Mouse (Mus musculus) stomach, postnatal 0 days (tissue): ENCODE measurements at regions not wholly inside any gene's neighbourhood (a gene's known extent, or its start where the extent isn't known, plus 50 kb on each side); places are given as distances from the start of the nearest gene placed in this dataset.
A peak's percentile ranks its signal among the peaks of the same experiment; 100 is the strongest.

Source experiments
- ATAC-seq: fragments of 200-750 bp; cut with Nextera tagmentation; 2 replicates; pipeline ENCODE4 v1.8.0; 2017; ENCODE audit not compliant: low FRiP score, low TSS enrichment
- DNase-seq: peaks from one replicate; pipeline ENCODE4 v3.0.0-alpha.2; 2016; ENCODE audit warnings: low spot score
- H3K27ac ChIP-seq: fragments of 300-500 bp; sonication (generic); replicated peaks from 2 replicates; pipeline ENCODE4 v1.5.1; 2014; ENCODE audit warnings: mild to moderate bottlenecking, control low read depth
- H3K27me3 ChIP-seq: fragments of 300-500 bp; sonication (generic); 2 replicates; pipeline ENCODE4 v1.6.1; 2014; ENCODE audit warnings: low read length; ENCODE audit not compliant: control insufficient read depth, insufficient read depth
- H3K36me3 ChIP-seq: fragments of 300-500 bp; sonication (generic); 2 replicates; pipeline ENCODE4 v1.6.1; 2014; ENCODE audit warnings: low read length, mixed read lengths; ENCODE audit not compliant: control insufficient read depth, insufficient read depth
- H3K4me1 ChIP-seq: fragments of 300-500 bp; sonication (generic); replicated peaks from 2 replicates; pipeline ENCODE4 v1.6.1; 2014; ENCODE audit warnings: antibody characterized with exemption; ENCODE audit not compliant: control insufficient read depth, insufficient read depth
- H3K4me2 ChIP-seq: fragments of 300-500 bp; sonication (generic); replicated peaks from 2 replicates; pipeline ENCODE4 v1.6.1; 2014; ENCODE audit warnings: low read depth, mild to moderate bottlenecking, control low read depth, moderate library complexity
- H3K4me3 ChIP-seq: fragments of 300-500 bp; sonication (generic); 2 replicates; pipeline ENCODE4 v1.5.1; 2014; ENCODE audit warnings: low read depth, low read length, control low read depth
- H3K9ac ChIP-seq: fragments of 300-500 bp; sonication (generic); 2 replicates; pipeline ENCODE4 v1.6.1; 2014; ENCODE audit warnings: mild to moderate bottlenecking, low read length, control low read depth, mixed read lengths
- H3K9me3 ChIP-seq: fragments of 300-500 bp; sonication (generic); 2 replicates; pipeline ENCODE4 v1.6.1; 2016; ENCODE audit warnings: low read length; ENCODE audit not compliant: control insufficient read depth
- CTCF ChIP-seq: IDR thresholded peaks from 2 replicates; pipeline ENCODE4 v1.5.1; 2016; ENCODE audit warnings: antibody characterized with exemption, low read depth, mild to moderate bottlenecking, moderate library complexity
- EP300 ChIP-seq: optimal IDR thresholded peaks from 2 replicates; pipeline ENCODE3; 2016; ENCODE audit warnings: antibody characterized with exemption
- WGBS: fragments of 180-500 bp; shearing (Covaris S2); extraction: QIAGEN DNeasy Blood & Tissue Kit; methylation state at CpG from one replicate; pipeline ENCODE4 v1.1.7; 2014; 5-methylcytosine and 5-hydroxymethylcytosine counted together

- Histone ChIP-seq H3K4me3 (no peak overlapping the region), H3K4me1 (no peaks in the 10 kb centered on the region), H3K9ac (no peak overlapping the region), H3K36me3 (no peaks in the 10 kb centered on the region), H3K4me2 (no peak overlapping the region), H3K27me3 (no peaks in the 10 kb centered on the region), H3K9me3 (no peaks in the 10 kb centered on the region), H3K27ac (no peak overlapping the region)
- DNase-seq, result peak; percentile 62
- 0 out of 2 replicates have a peak, but pooled peaks have one; percentile 59 for ATAC-seq
- 32% methylated on average over 4 of the region's 4 CpGs for WGBS
- TF ChIP-seq CTCF, result peak; percentile 81
- no peak for TF ChIP-seq EP300
Observed at GRCm38 (mm10) chr1:73618551-73619170, 505.6 kb downstream of the Tns1 start.

GRCm38 (mm10) chr1:73593653-73594385 is 530.4 kb downstream of the Tns1 start:
- Histone ChIP-seq H3K9me3 (no peaks in the 10 kb centered on the region), H3K36me3 (no peaks in the 10 kb centered on the region), H3K4me3 (no peak overlapping the region), H3K9ac (no peak overlapping the region), H3K4me2 (no peak overlapping the region), H3K4me1 (peaks cover 2% of the 10 kb centered on the region), H3K27me3 (no peaks in the 10 kb centered on the region), H3K27ac (0 out of 2 replicates have a peak overlapping the region, but pooled peaks have one; percentile 40)
- WGBS, result 51% methylated on average over 9 of the region's 9 CpGs
- peak; percentile 91 for ATAC-seq
- no peak for DNase-seq
- no peak for TF ChIP-seq CTCF
- no peak for TF ChIP-seq EP300

GRCm38 (mm10) chr1:73591342-73592099 is 532.7 kb downstream of the Tns1 start:
- Histone ChIP-seq H3K4me3 (no peak overlapping the region), H3K4me2 (no peak overlapping the region), H3K4me1 (peaks cover 2% of the 10 kb centered on the region), H3K36me3 (no peaks in the 10 kb centered on the region), H3K9me3 (no peaks in the 10 kb centered on the region), H3K27ac (no peak overlapping the region), H3K27me3 (no peaks in the 10 kb centered on the region), H3K9ac (no peak overlapping the region)
- ATAC-seq (no peak), DNase-seq (no peak)
- no peak for TF ChIP-seq EP300
- no peak for TF ChIP-seq CTCF
- 63% methylated on average over 9 of the region's 9 CpGs for WGBS

- no peaks in the 10 kb centered on the region for H3K27me3 ChIP-seq
- no peaks in the 10 kb centered on the region for H3K36me3 ChIP-seq
- WGBS, result 57% methylated on average over 3 of the region's 3 CpGs
- no peak overlapping the region for H3K4me3 ChIP-seq
- no peaks in the 10 kb centered on the region for H3K4me1 ChIP-seq
- no peak overlapping the region for H3K27ac ChIP-seq
- H3K9me3 ChIP-seq, result no peaks in the 10 kb centered on the region
- no peak overlapping the region for H3K4me2 ChIP-seq
- H3K9ac ChIP-seq, result no peak overlapping the region
- TF ChIP-seq EP300 (no peak), CTCF (no peak)
- ATAC-seq (no peak), DNase-seq (no peak)
Observed at GRCm38 (mm10) chr1:73579680-73580079, 544.6 kb downstream of the Tns1 start.

GRCm38 (mm10) chr1:73577019-73577418 is 547.2 kb downstream of the Tns1 start:
- DNase-seq (no peak), ATAC-seq (peak; percentile 72)
- WGBS, result 87% methylated on average over 1 of the region's 1 CpGs
- Histone ChIP-seq H3K9me3 (no peaks in the 10 kb centered on the region), H3K27me3 (no peaks in the 10 kb centered on the region), H3K4me3 (no peak overlapping the region), H3K27ac (no peak overlapping the region), H3K9ac (no peak overlapping the region), H3K4me1 (no peaks in the 10 kb centered on the region), H3K4me2 (no peak overlapping the region), H3K36me3 (no peaks in the 10 kb centered on the region)
- no peak for TF ChIP-seq EP300
- TF ChIP-seq CTCF, result no peak

- Histone ChIP-seq H3K4me1 (no peaks in the 10 kb centered on the region), H3K9ac (no peak overlapping the region), H3K9me3 (no peaks in the 10 kb centered on the region), H3K27me3 (no peaks in the 10 kb centered on the region), H3K36me3 (no peaks in the 10 kb centered on the region), H3K4me2 (no peak overlapping the region), H3K27ac (no peak overlapping the region), H3K4me3 (no peak overlapping the region)
- DNase-seq (no peak), ATAC-seq (no peak)
- WGBS, result 75% methylated on average over 1 of the region's 1 CpGs
- TF ChIP-seq EP300, result no peak
- TF ChIP-seq CTCF, result no peak
Observed at GRCm38 (mm10) chr1:73575694-73576093, 548.6 kb downstream of the Tns1 start.
